Mouse (Mus musculus): ENCODE results near the gene Tmem54.

Gene Tmem54

GRCm38 (mm10) chr4:129149321-129149720 lies 44.0 kb downstream of the Tmem54 start:
- DNase-seq (ENCODE audit: low read depth, low spot score), result no peak

GRCm38 (mm10) chr4:129151276-129151811 lies 46.0 kb downstream of the Tmem54 start:
- no peak for DNase-seq (ENCODE audit: low read depth, low spot score)

GRCm38 (mm10) chr4:129157541-129157940 lies 52.2 kb downstream of the Tmem54 start:
- DNase-seq (ENCODE audit: low read depth, low spot score), result no peak

GRCm38 (mm10) chr4:129158549-129158948 lies 53.2 kb downstream of the Tmem54 start:
- DNase-seq (ENCODE audit: low read depth, low spot score), result no peak

- DNase-seq (ENCODE audit: low read depth, low spot score), result no peak
These were observed 55.7 kb downstream of the Tmem54 start for GRCm38 (mm10) chr4:129161076-129161475.

Measured in WW6 (cell line).